Mouse (Mus musculus) heart, embryonic 15.5 days (tissue): ENCODE results near the gene Epb41l4b. TPM values are rescaled to one million over a fixed set of nuclear protein-coding genes. Genes with fewer than 3 reads are reported as not detected.

Experiments used
- ATAC-seq: fragments of 200-750 bp; cut with Nextera tagmentation; replicated peaks from 2 replicates; pipeline ENCODE4 v1.8.0; 2017; ENCODE audit warnings: low read depth, moderate TSS enrichment; ENCODE audit not compliant: insufficient number of reproducible peaks, insufficient read depth, low FRiP score
- H3K27ac ChIP-seq: fragments of 300-500 bp; sonication (generic); 2 replicates; pipeline ENCODE4 v1.5.1; 2015; ENCODE audit warnings: mild to moderate bottlenecking, inconsistent platforms
- H3K27me3 ChIP-seq: fragments of 300-500 bp; sonication (generic); 2 replicates; pipeline ENCODE4 v1.6.1; 2015; ENCODE audit warnings: inconsistent platforms
- H3K36me3 ChIP-seq: fragments of 300-500 bp; sonication (generic); 2 replicates; pipeline ENCODE4 v1.6.1; 2015; ENCODE audit warnings: mild to moderate bottlenecking, inconsistent platforms
- H3K4me1 ChIP-seq: fragments of 300-500 bp; sonication (generic); replicated peaks from 2 replicates; pipeline ENCODE4 v1.6.1; 2015; ENCODE audit warnings: inconsistent platforms
- H3K4me2 ChIP-seq: fragments of 300-500 bp; sonication (generic); 2 replicates; pipeline ENCODE4 v1.6.1; 2015; ENCODE audit warnings: inconsistent platforms, mild to moderate bottlenecking, moderate library complexity
- H3K4me3 ChIP-seq: fragments of 300-500 bp; sonication (generic); 2 replicates; pipeline ENCODE4 v1.5.1; 2015; ENCODE audit warnings: mild to moderate bottlenecking, inconsistent platforms
- H3K9ac ChIP-seq: fragments of 300-500 bp; sonication (generic); 2 replicates; pipeline ENCODE4 v1.6.1; 2015; ENCODE audit warnings: mild to moderate bottlenecking, inconsistent platforms
- H3K9me3 ChIP-seq: fragments of 300-500 bp; sonication (generic); replicated peaks from 2 replicates; pipeline ENCODE4 v1.6.1; 2016; ENCODE audit warnings: inconsistent platforms
- WGBS: fragments of 180-500 bp; shearing (Covaris S2); methylation state at CpG from one replicate; pipeline ENCODE4 v1.1.7; 2015; ENCODE audit warnings: mixed read lengths; 5-methylcytosine and 5-hydroxymethylcytosine counted together
- polyA plus RNA-seq: library from polyadenylated mRNA; unstranded; fragments of >200 nt; fragmentation: Nextera tagmentation; extraction: Ambion mirVana; gene quantifications from 2 replicates; pipeline ENCODE4 v1.2.1, GENCODE M21; 2015

Gene Epb41l4b
- polyA plus RNA-seq, 1 experiment from 2014 or later = 0.31 TPM

DNA sequence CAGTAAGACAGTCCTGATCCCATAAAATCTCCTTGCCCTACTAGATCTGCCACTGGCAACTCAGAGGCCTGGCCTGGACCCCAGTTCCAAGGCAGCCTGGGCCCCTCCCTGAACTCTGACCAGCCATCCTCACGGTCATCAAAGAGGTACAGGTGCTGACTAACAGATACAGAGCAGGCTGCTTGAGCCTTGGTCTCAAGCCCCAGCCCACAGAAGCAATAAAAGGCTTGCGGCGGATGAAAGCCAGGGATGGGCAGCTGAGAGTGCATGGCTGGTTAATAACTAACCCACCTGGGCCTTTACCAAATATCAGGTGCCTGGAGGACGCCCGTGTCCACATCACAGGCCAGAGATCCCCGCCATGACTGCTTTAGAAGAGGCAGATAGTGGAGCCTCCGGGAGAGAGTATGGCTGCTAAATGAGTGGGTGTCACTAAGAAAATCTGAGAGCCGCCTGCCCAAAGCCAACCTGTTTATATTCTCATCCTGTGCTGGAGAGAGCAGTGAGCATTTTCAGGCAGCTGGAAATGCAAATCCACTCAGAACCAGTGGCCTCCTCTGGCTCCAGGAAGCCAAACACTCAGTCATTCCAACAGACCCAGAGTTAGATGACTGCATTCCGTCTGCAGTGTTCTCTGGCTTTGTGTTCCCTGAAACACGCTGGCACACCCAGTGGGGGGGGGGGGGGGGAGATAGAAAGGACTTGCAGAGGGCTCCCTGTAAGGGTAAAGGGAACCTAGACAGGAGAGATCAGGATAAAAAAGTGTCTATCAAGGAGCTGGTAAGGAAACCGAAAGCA, 13.3 kb downstream of the Epb41l4b start:
- ATAC-seq = no peak
- 67% methylated on average over 11 of the region's 11 CpGs for WGBS

DNA sequence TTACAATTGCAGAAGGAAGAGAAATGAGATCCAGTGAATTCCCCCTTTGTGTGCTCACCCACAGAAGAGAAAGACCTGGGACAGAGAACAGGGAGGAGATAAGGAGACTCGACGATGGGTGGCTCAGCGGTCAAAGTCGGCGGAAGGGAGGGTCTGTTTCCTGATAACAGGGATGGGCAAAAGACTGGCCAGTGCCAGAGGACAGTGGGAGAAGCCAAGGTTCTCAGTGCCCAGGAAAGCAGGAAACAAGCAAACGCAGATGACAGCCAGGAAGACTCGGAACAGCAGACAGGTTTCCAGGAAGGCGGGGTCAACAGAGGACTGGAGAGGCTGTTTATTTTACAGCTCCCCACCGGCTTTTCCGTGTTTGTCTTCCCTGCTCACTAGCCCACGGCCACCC, 20.2 kb downstream of the Epb41l4b start:
- 26% methylated on average over 11 of the region's 11 CpGs for whole genome bisulfite sequencing
- H3K4me3 ChIP-seq = no peak overlapping the region
- no peak overlapping the region for H3K27ac ChIP-seq
- peaks cover 7% of the 10 kb centered on the region for H3K4me1 ChIP-seq
- ATAC-seq = no peak; the same call in 1 of the 2 replicates
- no peaks in the 10 kb centered on the region for H3K9me3 ChIP-seq
- no peak overlapping the region for H3K9ac ChIP-seq
- no peaks in the 10 kb centered on the region for H3K36me3 ChIP-seq
- H3K27me3 ChIP-seq = 0 out of 2 replicates have a peak, but pooled peaks cover 4% of the 10 kb centered on the region
- no peak overlapping the region for H3K4me2 ChIP-seq

More for the DNA sequence above, 13.3 kb downstream of the Epb41l4b start:
- Histone ChIP-seq H3K27ac (no peak overlapping the region), H3K4me2 (no peak overlapping the region), H3K4me3 (no peak overlapping the region), H3K27me3 (peaks cover 13% of the 10 kb centered on the region; the same call in 1 of the 2 replicates), H3K9ac (no peak overlapping the region), H3K4me1 (peaks cover 2% of the 10 kb centered on the region), H3K36me3 (no peaks in the 10 kb centered on the region), H3K9me3 (no peaks in the 10 kb centered on the region)

DNA sequence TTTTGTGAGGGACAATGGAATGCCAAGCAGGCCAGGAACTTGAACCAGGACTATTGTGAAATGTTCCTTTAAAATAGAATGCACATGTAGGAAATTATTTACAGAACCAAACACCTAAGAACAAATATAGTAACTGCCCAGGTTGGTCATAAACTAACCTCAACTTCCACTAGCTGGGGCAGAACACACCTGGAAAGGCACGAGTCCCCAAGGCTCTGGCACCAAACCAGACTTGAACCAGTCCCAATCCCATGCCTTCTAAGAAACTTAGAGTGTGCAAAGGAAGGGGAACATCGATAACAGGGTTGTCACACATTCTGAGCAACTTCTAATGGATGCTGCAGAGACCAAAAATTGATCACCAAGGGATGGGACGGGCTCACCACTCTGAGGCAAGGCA, 21.1 kb downstream of the Epb41l4b start:
- ATAC-seq = no peak
- peaks cover 7% of the 10 kb centered on the region for H3K4me1 ChIP-seq
- no peak overlapping the region for H3K27ac ChIP-seq
- no peaks in the 10 kb centered on the region for H3K9me3 ChIP-seq
- no peak overlapping the region for H3K4me2 ChIP-seq
- H3K36me3 ChIP-seq = no peaks in the 10 kb centered on the region
- no peak overlapping the region for H3K9ac ChIP-seq
- 0 out of 2 replicates have a peak, but pooled peaks cover 4% of the 10 kb centered on the region for H3K27me3 ChIP-seq
- WGBS = 82% methylated on average over 3 of the region's 3 CpGs
- no peak overlapping the region for H3K4me3 ChIP-seq

DNA sequence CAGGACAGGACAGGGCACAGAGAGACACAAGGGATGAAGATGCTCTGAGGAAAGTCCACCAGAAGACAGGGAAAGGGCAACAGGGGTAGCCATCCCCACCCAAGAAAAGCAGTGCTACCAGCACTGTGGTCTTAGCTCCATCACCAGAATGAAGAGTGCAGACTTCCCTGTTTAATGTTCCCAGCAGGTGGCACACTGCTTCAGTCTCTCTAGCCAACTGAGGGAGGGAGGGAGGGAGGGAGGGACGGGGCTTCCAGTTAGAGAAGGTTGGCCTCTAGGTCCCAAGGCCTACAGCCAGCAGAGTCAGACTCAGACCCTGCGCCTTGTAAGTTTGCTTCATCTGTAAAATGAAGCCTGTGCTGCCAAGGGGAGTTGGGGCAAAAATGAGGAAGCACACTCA, 22.7 kb downstream of the Epb41l4b start:
- Histone ChIP-seq H3K4me3 (no peak overlapping the region), H3K27me3 (0 out of 2 replicates have a peak, but pooled peaks cover 4% of the 10 kb centered on the region), H3K4me1 (peaks cover 7% of the 10 kb centered on the region), H3K9me3 (no peaks in the 10 kb centered on the region), H3K9ac (no peak overlapping the region), H3K4me2 (no peak overlapping the region), H3K27ac (no peak overlapping the region), H3K36me3 (no peaks in the 10 kb centered on the region)
- WGBS = 49% methylated on average over 2 of the region's 2 CpGs
- ATAC-seq = no peak

DNA sequence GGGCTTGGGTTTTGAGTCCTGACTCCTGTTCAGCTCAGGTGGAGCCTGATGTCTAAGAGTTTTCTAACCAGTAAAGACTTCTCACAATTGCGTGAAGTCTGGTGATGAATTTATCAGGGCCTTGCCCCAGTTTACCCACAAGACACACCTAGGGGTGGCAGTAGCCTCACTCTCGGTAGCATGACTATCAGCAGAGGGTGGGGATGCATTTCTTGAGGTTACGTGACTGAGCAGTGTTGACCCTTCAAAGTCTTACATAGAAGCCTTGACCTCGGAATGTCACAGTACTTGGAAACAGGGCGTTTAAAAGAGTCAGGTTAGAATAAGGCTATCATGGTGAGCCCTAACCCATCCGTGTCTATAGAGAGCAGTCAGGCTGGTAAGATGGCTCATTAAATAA, 23.3 kb downstream of the Epb41l4b start:
- H3K27me3 ChIP-seq = 0 out of 2 replicates have a peak, but pooled peaks cover 4% of the 10 kb centered on the region
- no peaks in the 10 kb centered on the region for H3K36me3 ChIP-seq
- peaks cover 7% of the 10 kb centered on the region for H3K4me1 ChIP-seq
- H3K27ac ChIP-seq = no peak overlapping the region
- H3K9ac ChIP-seq = no peak overlapping the region
- H3K9me3 ChIP-seq = no peaks in the 10 kb centered on the region
- no peak for ATAC-seq
- no peak overlapping the region for H3K4me2 ChIP-seq
- 85% methylated on average over 6 of the region's 6 CpGs for WGBS
- H3K4me3 ChIP-seq = no peak overlapping the region

DNA sequence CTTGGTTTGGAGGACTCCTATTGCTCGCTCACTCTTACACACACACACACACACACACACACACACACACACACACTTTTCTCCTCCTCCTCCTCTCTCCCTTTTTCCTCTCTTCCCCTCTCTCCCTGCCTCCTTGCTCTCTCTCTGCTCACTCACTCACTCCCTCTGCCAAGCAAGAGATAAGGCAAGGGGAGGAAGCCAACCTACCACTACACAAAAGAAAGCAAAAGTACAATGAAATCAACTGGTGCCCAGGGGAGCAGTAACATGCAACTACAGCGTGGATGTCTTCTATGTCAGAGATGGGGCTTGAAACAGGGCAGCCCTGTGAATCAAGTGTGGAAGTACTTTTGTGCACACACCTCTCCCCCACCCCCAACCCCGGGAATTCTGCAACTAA, 24.4 kb downstream of the Epb41l4b start:
- no peak overlapping the region for H3K4me3 ChIP-seq
- whole genome bisulfite sequencing = 70% methylated on average over 3 of the region's 3 CpGs
- no peaks in the 10 kb centered on the region for H3K36me3 ChIP-seq
- no peak overlapping the region for H3K9ac ChIP-seq
- 0 out of 2 replicates have a peak, but pooled peaks cover 4% of the 10 kb centered on the region for H3K27me3 ChIP-seq
- ATAC-seq = no peak
- no peaks in the 10 kb centered on the region for H3K9me3 ChIP-seq
- no peak overlapping the region for H3K27ac ChIP-seq
- H3K4me2 ChIP-seq = no peak overlapping the region
- peaks cover 7% of the 10 kb centered on the region for H3K4me1 ChIP-seq

DNA sequence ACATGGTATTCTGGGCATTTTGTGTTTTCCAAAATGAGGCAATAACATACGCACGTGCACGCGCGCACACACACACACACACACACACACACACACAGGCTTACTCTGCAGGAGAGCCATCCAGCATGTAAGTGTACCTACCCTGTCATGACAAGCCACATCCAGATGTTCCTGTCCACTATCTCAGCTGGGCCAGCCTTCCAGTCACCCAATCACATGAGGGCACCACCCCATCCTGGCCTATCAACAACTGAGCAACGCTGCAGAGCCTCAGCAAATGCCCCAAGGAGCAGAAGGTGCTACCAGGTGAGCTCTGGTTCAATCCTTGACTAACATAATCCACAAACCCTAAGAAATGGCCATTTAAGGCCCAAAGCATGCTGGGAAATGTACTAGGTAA, 27.0 kb downstream of the Epb41l4b start:
- no peaks in the 10 kb centered on the region for H3K36me3 ChIP-seq
- WGBS = 85% methylated on average over 6 of the region's 6 CpGs
- H3K27me3 ChIP-seq = no peaks in the 10 kb centered on the region
- no peaks in the 10 kb centered on the region for H3K4me1 ChIP-seq
- no peak overlapping the region for H3K9ac ChIP-seq
- H3K27ac ChIP-seq = no peak overlapping the region
- no peak overlapping the region for H3K4me3 ChIP-seq
- ATAC-seq = no peak
- no peak overlapping the region for H3K4me2 ChIP-seq
- no peaks in the 10 kb centered on the region for H3K9me3 ChIP-seq

DNA sequence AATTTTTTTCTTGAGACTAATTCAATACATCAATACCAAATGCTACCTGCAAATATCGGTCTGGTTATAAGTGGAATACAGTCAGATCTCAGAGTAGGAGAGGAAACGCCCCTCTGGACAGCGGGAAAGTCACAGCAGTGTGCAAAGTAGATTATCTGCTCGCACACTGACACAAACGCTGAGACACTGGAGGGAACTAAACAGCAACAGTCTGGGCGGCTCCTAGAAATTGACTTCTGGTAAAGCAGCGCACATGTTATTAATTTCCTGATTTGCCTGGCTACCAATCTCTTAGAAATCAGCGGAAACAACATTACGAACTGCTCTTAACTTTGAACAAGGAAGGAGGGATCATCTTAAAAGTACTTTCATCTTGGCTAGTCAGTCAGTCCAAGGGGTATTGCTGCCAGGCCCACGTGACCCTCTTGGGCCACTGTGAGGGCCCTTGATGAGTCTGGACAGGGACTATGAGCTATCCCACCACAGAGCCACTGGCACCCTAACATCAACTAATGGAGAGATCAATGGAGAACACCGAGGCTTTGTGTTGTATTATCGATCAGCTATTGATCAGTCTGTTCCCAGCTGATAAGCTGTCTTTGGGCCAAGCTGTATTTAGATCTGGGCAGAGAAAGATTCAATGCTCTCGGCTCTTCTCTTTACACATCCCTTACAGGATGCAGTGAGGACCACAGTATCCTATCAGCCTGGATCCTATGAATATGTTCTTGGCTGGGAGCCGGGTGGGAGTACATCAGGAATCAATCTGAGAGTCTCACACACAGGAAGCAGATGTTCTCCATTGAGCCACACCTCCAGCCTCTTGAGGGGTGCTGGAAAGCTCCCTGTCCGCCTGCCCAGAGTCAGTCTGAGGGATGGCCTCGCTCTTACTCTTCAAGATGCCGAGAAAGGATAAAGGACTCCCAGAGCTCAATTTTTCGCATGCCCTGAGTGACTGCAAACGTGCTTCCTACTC, 28.3 kb downstream of the Epb41l4b start:
- 72% methylated on average over 19 of the region's 19 CpGs for WGBS
- H3K4me2 ChIP-seq = no peak overlapping the region
- no peak for ATAC-seq

DNA sequence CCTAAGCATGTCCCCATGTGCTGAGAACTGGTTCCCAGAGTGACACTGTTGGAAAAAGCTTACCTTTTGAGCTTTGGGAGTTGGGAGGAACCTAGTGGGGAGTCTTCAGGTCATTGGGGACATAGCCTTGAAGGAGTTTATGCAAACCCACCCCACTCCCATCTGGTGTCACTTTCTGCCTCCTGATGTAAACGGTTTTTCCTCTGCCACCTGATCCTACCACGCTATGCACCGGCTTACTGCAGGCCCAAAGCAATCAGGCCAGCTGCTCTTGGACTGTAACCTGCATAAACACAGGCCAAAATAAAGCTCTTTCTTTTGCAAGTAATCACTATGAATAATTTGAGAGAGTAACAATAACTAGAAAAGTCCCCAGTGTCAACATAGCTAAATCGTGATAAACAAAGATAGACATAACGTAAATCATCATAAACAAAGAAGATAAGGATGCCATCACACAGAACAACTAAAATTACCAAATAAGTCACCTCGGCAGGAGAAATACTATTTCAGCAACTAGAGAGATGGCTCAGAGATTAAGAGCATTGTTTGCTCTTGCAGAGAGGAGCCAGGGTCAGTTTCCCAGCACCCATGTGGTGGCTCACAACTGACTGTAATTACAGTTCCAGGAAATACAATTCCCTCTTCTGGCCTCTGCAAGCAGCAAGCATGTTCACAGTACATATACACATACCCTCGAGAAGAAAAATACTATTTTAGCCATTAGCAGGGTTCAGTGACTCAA, 29.6 kb downstream of the Epb41l4b start:
- H3K27me3 ChIP-seq = no peaks in the 10 kb centered on the region
- no peak overlapping the region for H3K4me2 ChIP-seq
- no peak overlapping the region for H3K9ac ChIP-seq
- 67% methylated on average over 7 of the region's 7 CpGs for WGBS
- H3K27ac ChIP-seq = no peak overlapping the region
- no peaks in the 10 kb centered on the region for H3K36me3 ChIP-seq
- H3K4me1 ChIP-seq = no peaks in the 10 kb centered on the region
- ATAC-seq = no peak
- no peaks in the 10 kb centered on the region for H3K9me3 ChIP-seq
- no peak overlapping the region for H3K4me3 ChIP-seq

More for the DNA sequence above, 28.3 kb downstream of the Epb41l4b start:
- Histone ChIP-seq H3K9me3 (no peaks in the 10 kb centered on the region), H3K36me3 (no peaks in the 10 kb centered on the region), H3K4me1 (no peaks in the 10 kb centered on the region), H3K4me3 (no peak overlapping the region), H3K27ac (no peak overlapping the region), H3K9ac (no peak overlapping the region), H3K27me3 (no peaks in the 10 kb centered on the region)

DNA sequence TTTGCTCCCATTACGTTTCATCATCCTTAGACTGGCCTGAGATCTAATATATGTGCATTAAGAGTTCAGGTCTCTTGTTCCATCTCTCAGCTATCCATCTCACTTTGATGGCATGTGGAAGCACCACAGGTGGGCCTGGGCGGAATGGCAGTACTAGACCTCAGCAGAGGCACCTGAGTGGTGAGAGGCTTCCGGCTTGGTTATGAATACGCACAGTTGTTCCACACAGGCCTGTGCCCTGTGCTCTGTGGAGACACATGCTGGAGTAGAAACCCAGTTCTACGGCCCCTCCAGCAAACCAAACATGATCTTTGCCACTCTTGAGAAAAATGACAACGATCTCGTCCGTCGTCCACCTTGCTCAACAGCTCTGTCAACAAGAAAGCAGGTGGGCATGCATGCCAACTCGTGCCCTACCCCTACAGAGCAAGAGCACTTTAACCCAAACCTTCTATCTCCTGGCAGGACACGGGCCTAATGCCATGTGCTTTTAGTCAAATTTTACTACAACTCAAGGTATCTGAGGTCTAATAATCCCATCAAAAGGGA, 31.2 kb downstream of the Epb41l4b start:
- 82% methylated on average over 11 of the region's 11 CpGs for WGBS
- no peaks in the 10 kb centered on the region for H3K9me3 ChIP-seq
- no peaks in the 10 kb centered on the region for H3K4me1 ChIP-seq
- H3K36me3 ChIP-seq = no peaks in the 10 kb centered on the region
- H3K4me2 ChIP-seq = no peak overlapping the region
- no peak overlapping the region for H3K9ac ChIP-seq
- H3K4me3 ChIP-seq = no peak overlapping the region
- H3K27ac ChIP-seq = no peak overlapping the region
- no peak; the same call in 1 of the 2 replicates for ATAC-seq
- no peaks in the 10 kb centered on the region for H3K27me3 ChIP-seq
